Mouse (Mus musculus) A20 (cell line): Measurements from ENCODE around the gene 6430548M08Rik.

Source experiments
- DNase-seq: peaks from one replicate; pipeline ENCODE4 v3.0.0-alpha.2; 2011; ENCODE audit warnings: low read depth, low spot score

The 6430548M08Rik gene

GRCm38 (mm10) chr8:120143911-120144651 is 30.1 kb downstream of the 6430548M08Rik start:
- DNase-seq: no peak

- no peak for DNase-seq
Measured at GRCm38 (mm10) chr8:120144652-120145301, 30.8 kb downstream of the 6430548M08Rik start.

DNA sequence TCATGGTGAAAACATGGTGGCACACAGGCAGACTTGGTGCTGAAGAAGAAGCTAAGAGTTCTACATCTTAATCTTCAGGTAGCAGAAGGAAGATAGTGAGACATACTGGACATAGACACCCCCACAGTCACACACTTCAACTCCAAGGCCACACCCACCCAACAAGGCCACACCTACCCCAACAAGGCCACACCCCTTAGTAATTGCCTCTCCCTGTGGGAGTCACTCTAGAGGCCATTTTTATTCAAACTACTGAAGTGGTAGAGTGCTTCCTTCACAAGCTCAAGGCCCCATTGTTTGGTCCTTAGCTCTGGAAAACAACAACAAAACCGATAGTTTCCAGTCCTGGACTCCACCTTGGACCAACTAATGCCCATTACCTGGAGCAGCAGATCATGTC is 32.1 kb downstream of the 6430548M08Rik start:
- no peak for DNase-seq

DNA sequence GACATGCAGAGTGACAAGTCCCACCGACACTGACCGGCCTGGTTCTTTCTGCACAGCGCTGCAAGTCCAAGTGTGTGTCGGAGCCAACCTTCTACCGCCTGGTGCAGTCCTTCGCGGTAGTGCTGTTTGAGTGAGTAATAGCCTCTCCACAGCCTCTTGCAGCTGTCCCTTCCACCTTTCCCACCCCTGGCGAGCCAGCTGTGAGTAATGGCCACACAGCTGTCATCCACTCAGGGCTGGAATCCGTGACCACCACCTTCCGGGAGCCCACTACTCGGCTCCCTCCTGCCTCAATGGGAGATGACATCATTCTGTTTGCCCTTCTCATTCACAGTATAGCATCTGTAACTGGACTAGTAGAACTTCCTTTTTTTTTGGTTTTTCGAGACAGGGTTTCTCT is 36.1 kb downstream of the 6430548M08Rik start:
- no peak for DNase-seq

- no peak for DNase-seq
Measured at GRCm38 (mm10) chr8:120151151-120151550, 37.2 kb downstream of the 6430548M08Rik start.

DNA sequence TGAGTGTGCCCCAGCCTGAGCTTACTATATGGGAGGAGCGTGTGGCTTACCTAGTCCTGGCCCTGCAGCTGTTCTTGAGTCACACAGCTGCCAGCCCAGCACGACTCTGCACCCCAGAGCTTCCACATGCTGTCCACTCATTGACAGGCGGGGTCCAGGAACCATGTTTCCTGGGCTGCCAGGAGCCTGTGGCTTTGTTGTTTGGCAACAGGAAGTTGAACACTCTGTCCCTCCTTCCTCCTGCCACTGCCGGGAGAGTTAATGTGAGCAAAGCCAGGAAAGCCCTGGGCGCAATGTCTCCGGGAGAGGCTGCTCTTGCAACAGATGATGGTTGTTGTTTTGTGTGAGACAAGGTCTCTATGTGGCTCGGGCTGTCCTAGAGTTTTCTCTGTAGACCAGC is 38.7 kb downstream of the 6430548M08Rik start:
- DNase-seq: no peak

DNA sequence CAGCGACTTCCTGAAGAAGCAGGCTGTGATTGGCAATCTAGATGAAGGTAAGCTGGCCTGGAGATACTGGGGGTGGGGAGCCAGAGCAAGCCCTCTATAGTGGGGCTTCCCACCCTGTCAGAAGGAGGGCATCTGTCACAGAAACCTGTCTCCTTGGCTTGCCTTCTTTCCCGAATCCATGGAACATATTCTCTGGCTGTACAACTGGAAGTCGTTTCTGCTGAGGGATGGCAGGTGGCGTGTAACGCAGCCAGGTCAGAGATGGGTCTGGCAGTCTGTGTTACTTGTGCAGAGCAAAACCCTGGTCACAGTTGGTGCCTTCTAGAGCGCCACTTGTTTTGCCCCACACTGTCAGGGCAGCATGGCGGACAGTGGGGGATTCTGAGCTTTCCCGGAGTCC is 46.4 kb downstream of the 6430548M08Rik start:
- no peak for DNase-seq

- DNase-seq: no peak
Measured at GRCm38 (mm10) chr8:120161658-120162403, 47.9 kb downstream of the 6430548M08Rik start.

- no peak for DNase-seq
Measured at GRCm38 (mm10) chr8:120162404-120162752, 48.4 kb downstream of the 6430548M08Rik start.

DNA sequence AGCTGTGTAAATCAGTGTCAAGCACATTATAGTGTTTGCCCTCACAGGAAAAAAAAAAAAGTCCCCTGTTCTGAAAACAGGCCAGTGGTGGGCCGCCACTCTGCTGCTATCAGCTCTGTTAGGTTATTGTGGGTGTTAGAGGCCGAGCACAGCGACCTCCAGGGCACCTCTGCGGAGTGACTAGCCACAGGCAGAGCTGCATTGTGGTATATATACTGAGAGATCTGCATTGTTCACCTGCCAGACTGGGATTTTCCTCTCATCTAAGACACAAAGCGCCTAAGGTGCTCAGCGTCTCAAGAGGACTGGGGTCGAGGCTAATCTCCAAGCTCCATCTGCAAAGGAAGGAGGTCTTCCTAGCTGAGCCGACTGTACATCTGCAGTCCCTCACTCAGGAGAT is 49.4 kb downstream of the 6430548M08Rik start:
- DNase-seq: no peak

DNA sequence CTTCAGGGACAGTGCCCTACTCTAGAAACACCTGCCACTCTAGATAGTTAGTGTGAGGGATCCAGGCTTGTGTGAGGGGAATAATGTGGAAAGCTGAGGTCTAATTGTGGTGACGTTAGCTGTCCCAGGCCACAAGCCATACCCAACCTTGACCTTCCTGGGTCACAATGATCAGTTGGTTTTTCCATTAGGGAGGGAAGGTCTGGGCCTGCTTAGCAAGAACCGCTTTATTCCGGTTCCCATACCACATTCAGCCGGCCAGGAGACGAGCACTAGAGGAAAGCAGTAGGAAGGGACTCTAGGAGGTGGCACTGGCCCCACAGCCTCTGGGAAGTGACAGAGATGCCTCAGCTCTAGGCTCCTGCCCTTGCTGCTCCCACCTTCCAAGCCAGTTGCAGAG is 50.1 kb downstream of the 6430548M08Rik start:
- DNase-seq: no peak

- DNase-seq: no peak
Measured at GRCm38 (mm10) chr8:120167136-120167535, 53.2 kb downstream of the 6430548M08Rik start.

GRCm38 (mm10) chr8:120167821-120168220 is 53.9 kb downstream of the 6430548M08Rik start:
- DNase-seq: no peak

DNA sequence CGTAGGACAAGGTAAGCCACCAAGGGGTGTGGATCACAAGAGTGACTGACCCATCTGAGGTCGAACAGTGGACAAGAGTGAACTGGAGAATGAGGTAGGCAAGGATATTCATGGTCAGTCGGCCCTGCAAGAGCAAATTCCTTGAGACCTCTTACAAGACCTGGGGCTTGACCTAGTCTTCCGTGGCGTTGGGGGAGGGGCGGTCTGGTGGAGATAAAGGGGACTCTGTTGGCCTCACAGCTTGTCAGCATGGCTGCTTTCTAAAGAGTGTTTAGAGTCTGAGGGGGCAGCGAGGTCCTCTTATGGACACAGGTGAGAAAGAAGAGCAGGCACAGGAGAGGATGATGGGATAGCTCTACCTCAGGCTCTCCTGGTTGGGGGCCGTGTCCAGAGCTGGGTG is 55.2 kb downstream of the 6430548M08Rik start:
- no peak for DNase-seq

- DNase-seq: no peak
Measured at GRCm38 (mm10) chr8:120173195-120173594, 59.2 kb downstream of the 6430548M08Rik start.

DNA sequence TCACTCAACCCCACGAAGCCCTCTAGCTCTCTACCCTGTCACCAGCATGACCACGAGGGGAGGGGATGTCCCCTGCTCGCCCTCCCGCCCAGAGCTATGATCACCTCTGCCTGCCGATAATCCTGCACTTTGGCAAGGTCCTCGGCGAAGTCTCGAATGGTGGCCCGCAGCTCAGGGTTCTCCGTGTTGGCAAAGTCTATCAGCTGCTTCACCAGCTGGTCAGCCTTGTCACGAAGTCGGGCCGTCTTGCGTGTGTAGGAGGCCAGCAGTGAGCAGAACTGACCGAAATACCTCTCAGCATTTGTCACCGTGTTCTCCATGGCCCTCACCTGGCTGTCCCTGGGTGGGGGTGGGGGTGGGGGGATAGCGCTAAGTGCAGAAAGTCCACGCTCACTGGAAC is 60.7 kb downstream of the 6430548M08Rik start:
- DNase-seq: no peak

GRCm38 (mm10) chr8:120176605-120177004 is 62.7 kb downstream of the 6430548M08Rik start:
- DNase-seq: no peak

- peak; percentile 92 for DNase-seq
Measured at GRCm38 (mm10) chr8:120177318-120178123, 63.6 kb downstream of the 6430548M08Rik start, which contains the start of gene Fam92b. Gene Fam92b (minus strand): TSS chr8:120177466.

- no peak for DNase-seq
Measured at GRCm38 (mm10) chr8:120178124-120178514, 64.2 kb downstream of the 6430548M08Rik start.

DNA sequence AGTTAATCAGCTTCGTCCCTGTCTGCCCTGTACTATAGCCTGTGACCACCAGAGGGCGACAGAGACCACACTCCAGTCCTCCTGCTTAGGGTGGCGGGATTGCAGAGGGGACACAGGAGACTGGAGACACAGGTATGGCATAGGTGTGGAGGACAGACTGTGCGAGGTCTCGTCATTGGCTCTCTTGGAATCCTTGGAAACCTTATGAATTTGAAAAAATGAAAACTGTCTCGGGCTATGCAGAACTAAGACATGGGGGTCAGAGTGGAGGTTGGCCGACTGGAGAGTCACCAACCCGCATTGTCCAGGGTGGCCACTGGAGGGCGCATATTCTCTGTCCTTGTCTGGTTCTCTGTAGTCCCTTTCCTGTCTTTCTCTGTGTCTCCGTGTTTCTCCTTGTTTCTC is 65.1 kb downstream of the 6430548M08Rik start:
- DNase-seq: peak; percentile 88

GRCm38 (mm10) chr8:120180445-120180970 is 66.6 kb downstream of the 6430548M08Rik start:
- no peak for DNase-seq
